Mouse (Mus musculus): ENCODE data around the gene Adcy10. TPM values are rescaled to one million over a fixed set of nuclear protein-coding genes. Genes with fewer than 3 reads are reported as not detected.
A peak's percentile ranks its signal among the peaks of the same experiment; 100 is the strongest.

Gene Adcy10
- polyA plus RNA-seq, 1 experiment from 2014 or later = 0.08 TPM

DNA sequence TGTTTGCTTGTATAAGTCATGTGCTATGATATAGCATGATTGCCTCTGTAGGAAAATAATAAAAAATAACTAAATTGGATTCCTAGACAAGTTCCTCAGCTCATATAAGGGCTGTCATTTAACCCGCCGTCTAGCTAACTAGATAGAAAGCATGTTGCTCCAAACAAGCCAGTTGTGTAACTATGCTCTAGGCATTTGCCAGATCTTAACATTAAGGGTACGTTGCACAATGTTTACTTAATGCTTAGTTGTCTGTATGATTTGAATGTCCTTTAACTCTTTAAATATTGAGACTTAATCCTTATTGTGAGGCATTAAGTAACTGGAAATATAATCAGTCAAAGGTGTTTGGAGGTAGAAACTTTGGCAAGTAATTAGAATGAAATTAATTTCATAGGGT lies 20.4 kb upstream of the Adcy10 start:
- no peak overlapping the region for H3K9ac ChIP-seq
- no peaks in the 10 kb centered on the region for H3K27me3 ChIP-seq
- no peaks in the 10 kb centered on the region for H3K9me3 ChIP-seq
- H3K4me1 ChIP-seq = peaks cover 5% of the 10 kb centered on the region
- no peak overlapping the region for H3K27ac ChIP-seq
- no peak overlapping the region for H3K4me2 ChIP-seq (replicated peaks)
- 78% methylated on average over 3 of the region's 3 CpGs for WGBS
- ATAC-seq (ENCODE audit: insufficient number of reproducible peaks, insufficient read depth, low FRiP score, low TSS enrichment) = no peak
- no peak overlapping the region for H3K4me3 ChIP-seq
- H3K36me3 ChIP-seq = no peaks in the 10 kb centered on the region

- H3K9me3 ChIP-seq = no peaks in the 10 kb centered on the region
- H3K27me3 ChIP-seq = no peaks in the 10 kb centered on the region
- no peak overlapping the region for H3K4me2 ChIP-seq (replicated peaks)
- H3K27ac ChIP-seq = no peak overlapping the region
- no peaks in the 10 kb centered on the region for H3K4me1 ChIP-seq
- H3K4me3 ChIP-seq = no peak overlapping the region
- no peaks in the 10 kb centered on the region for H3K36me3 ChIP-seq
- ATAC-seq (ENCODE audit: insufficient number of reproducible peaks, insufficient read depth, low FRiP score, low TSS enrichment) = no peak
- H3K9ac ChIP-seq = no peak overlapping the region
Observed at GRCm38 (mm10) chr1:165468971-165469370, 16.0 kb upstream of the Adcy10 start.

DNA sequence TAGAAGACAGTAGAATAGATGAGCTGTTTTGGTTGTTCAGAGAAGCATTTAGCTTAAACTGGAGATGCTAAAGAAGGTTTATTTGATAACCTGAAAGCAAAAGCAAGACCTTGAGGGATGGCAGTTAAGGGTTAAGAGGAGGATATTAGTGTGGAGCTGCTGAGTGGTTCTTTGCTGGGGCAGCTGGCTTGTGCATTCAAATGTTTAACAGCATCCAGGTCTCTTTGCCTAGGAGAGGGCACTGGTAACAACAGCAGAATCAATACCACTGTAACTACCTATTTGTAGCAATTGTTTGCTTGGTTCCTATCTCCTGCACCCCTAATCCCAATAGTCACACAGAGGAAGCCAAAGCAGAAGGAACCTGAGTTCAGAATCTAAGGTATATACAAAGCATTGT lies 15.3 kb upstream of the Adcy10 start:
- no peak overlapping the region for H3K4me2 ChIP-seq (replicated peaks)
- H3K9me3 ChIP-seq = no peaks in the 10 kb centered on the region
- H3K36me3 ChIP-seq = no peaks in the 10 kb centered on the region
- no peak overlapping the region for H3K27ac ChIP-seq
- no peak overlapping the region for H3K9ac ChIP-seq
- ATAC-seq (ENCODE audit: insufficient number of reproducible peaks, insufficient read depth, low FRiP score, low TSS enrichment) = no peak
- no peaks in the 10 kb centered on the region for H3K27me3 ChIP-seq
- no peaks in the 10 kb centered on the region for H3K4me1 ChIP-seq
- H3K4me3 ChIP-seq = no peak overlapping the region

DNA sequence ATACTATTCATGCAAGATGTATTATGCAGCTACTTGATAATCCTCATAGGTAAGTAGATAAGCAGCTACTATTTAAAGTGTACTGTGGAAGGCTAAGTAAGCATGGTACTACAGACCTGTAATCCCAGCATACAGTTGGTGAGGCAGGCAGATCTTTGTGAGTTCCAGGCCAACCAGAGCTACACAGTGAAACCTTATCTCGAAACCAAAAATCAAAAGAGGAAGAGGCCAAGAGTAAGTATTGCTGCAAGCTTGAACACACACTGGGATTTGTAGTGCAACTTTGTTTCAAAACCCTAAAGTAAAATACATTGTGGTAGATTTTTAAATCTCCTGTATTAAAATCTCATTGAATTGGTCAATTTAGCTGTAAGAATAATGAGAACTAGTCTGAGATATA lies 13.5 kb upstream of the Adcy10 start:
- 93% methylated on average over 1 of the region's 1 CpGs for WGBS
- H3K27me3 ChIP-seq = no peaks in the 10 kb centered on the region

DNA sequence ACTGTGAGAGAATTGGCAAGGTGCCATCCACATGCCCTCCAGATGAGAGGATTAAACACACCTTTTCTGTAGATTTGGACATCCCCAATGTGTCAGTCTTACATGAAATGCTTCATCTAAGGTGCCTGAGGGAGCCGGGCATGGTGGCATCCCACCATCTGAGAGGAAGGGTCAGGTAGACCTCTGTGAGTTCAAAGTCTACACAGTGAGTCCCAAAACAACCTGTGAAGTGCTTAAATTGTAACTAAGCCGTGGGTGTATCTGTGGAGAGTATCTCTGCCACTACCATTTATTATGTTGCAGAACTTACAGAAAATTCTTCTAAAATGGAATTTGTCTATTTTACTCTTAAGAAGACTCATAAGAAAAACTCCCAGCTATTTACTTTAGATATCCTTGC lies 1.1 kb downstream of the Adcy10 start:
- no peaks in the 10 kb centered on the region for H3K4me1 ChIP-seq
- no peak overlapping the region for H3K9ac ChIP-seq
- no peaks in the 10 kb centered on the region for H3K9me3 ChIP-seq
- no peaks in the 10 kb centered on the region for H3K27me3 ChIP-seq
- H3K4me3 ChIP-seq = no peak overlapping the region
- H3K4me2 ChIP-seq (replicated peaks) = no peak overlapping the region
- no peak overlapping the region for H3K27ac ChIP-seq
- WGBS = 88% methylated on average over 2 of the region's 2 CpGs
- H3K36me3 ChIP-seq = 0 out of 2 replicates have a peak, but pooled peaks cover 3% of the 10 kb centered on the region
- no peak for ATAC-seq (ENCODE audit: insufficient number of reproducible peaks, insufficient read depth, low FRiP score, low TSS enrichment)

More for the DNA sequence above, 13.5 kb upstream of the Adcy10 start:
- no peaks in the 10 kb centered on the region for H3K9me3 ChIP-seq
- H3K36me3 ChIP-seq = no peaks in the 10 kb centered on the region
- no peak overlapping the region for H3K4me3 ChIP-seq
- no peak overlapping the region for H3K27ac ChIP-seq
- no peak overlapping the region for H3K4me2 ChIP-seq (replicated peaks)
- no peak overlapping the region for H3K9ac ChIP-seq
- no peak for ATAC-seq (ENCODE audit: insufficient number of reproducible peaks, insufficient read depth, low FRiP score, low TSS enrichment)
- H3K4me1 ChIP-seq = no peaks in the 10 kb centered on the region

- no peaks in the 10 kb centered on the region for H3K27me3 ChIP-seq
- no peak for ATAC-seq (ENCODE audit: insufficient number of reproducible peaks, insufficient read depth, low FRiP score, low TSS enrichment)
- no peaks in the 10 kb centered on the region for H3K4me1 ChIP-seq
- no peaks in the 10 kb centered on the region for H3K9me3 ChIP-seq
- H3K36me3 ChIP-seq = no peaks in the 10 kb centered on the region
- no peak overlapping the region for H3K4me2 ChIP-seq (replicated peaks)
- WGBS = 78% methylated on average over 4 of the region's 4 CpGs
- no peak overlapping the region for H3K4me3 ChIP-seq
- no peak overlapping the region for H3K27ac ChIP-seq
- H3K9ac ChIP-seq = no peak overlapping the region
Observed at GRCm38 (mm10) chr1:165489197-165489596, 4.2 kb downstream of the Adcy10 start.

- Histone ChIP-seq H3K36me3 (no peaks in the 10 kb centered on the region), H3K27ac (peak overlapping the region; percentile 73; the same call in 1 of the 2 replicates), H3K9me3 (no peaks in the 10 kb centered on the region), H3K4me3 (no peak overlapping the region), H3K4me2 (replicated peaks) (no peak overlapping the region), H3K9ac (no peak overlapping the region), H3K4me1 (peaks cover 6% of the 10 kb centered on the region; the same call in 1 of the 2 replicates), H3K27me3 (no peaks in the 10 kb centered on the region)
- no peak for ATAC-seq (ENCODE audit: insufficient number of reproducible peaks, insufficient read depth, low FRiP score, low TSS enrichment)
- 31% methylated on average over 3 of the region's 3 CpGs for WGBS
Observed at GRCm38 (mm10) chr1:165498856-165499255, 13.9 kb downstream of the Adcy10 start.

DNA sequence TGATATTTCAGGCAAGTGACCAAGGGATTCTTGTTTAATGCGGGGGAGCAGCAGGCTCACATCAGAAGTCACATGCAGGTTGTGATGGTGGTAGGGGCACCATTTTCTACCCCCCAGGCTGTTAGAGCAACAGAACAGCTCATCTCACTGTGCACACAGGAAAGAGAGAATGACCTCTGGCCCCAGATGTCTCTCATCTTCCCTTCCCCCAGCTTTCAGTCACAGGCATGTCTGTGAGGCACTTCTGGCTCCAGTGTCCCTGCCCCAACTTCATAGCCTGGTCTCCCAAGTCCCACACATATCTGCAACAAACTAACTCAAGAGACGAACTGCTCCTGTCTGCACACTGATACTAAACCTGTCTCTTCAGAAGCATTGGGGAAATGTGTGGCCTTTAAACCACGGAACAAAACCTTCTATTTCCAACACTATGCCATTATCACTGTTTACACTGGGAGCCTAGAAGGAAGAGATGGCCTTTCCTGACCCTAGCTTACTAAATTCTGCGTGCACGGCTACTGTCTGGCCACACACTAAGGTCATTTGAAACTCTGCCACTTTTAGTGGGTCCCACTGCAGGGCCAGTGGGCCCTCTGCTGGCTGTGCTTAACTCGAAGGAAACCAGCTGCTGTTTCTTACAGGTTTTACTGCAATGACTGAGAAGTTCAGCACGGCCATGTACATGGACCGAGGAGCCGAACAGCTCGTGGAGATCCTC lies 18.5 kb downstream of the Adcy10 start:
- Histone ChIP-seq H3K27me3 (no peaks in the 10 kb centered on the region), H3K4me1 (peaks cover 6% of the 10 kb centered on the region; the same call in 1 of the 2 replicates), H3K27ac (no peak overlapping the region), H3K36me3 (no peaks in the 10 kb centered on the region), H3K4me2 (replicated peaks) (no peak overlapping the region), H3K9me3 (no peaks in the 10 kb centered on the region), H3K9ac (no peak overlapping the region), H3K4me3 (no peak overlapping the region)
- WGBS = 40% methylated on average over 10 of the region's 10 CpGs
- no peak for ATAC-seq (ENCODE audit: insufficient number of reproducible peaks, insufficient read depth, low FRiP score, low TSS enrichment)

DNA sequence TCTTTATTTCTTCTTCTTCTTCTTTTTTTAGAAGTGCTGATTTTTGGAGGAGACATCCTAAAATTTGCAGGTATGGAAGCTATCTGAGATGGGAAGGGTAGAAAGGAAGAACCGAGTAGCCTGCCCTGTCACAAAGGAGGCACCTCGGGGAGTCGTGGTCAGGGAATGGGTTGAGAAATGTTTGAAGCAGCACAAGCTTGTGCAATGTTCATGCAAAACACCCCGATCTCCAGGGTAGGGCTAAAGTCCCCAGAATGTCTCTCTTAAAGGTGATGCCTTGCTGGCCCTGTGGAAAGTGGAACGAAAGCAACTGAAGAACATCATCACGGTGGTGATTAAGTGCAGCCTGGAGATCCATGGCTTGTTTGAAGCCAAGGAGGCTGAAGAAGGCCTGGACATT lies 21.3 kb downstream of the Adcy10 start:
- no peaks in the 10 kb centered on the region for H3K36me3 ChIP-seq
- ATAC-seq (ENCODE audit: insufficient number of reproducible peaks, insufficient read depth, low FRiP score, low TSS enrichment) = no peak
- H3K9ac ChIP-seq = no peak overlapping the region
- no peak overlapping the region for H3K4me2 ChIP-seq (replicated peaks)
- no peak overlapping the region for H3K27ac ChIP-seq
- H3K9me3 ChIP-seq = no peaks in the 10 kb centered on the region
- 90% methylated on average over 6 of the region's 6 CpGs for WGBS
- H3K4me1 ChIP-seq = peaks cover 6% of the 10 kb centered on the region; the same call in 1 of the 2 replicates
- no peak overlapping the region for H3K4me3 ChIP-seq
- H3K27me3 ChIP-seq = no peaks in the 10 kb centered on the region

DNA sequence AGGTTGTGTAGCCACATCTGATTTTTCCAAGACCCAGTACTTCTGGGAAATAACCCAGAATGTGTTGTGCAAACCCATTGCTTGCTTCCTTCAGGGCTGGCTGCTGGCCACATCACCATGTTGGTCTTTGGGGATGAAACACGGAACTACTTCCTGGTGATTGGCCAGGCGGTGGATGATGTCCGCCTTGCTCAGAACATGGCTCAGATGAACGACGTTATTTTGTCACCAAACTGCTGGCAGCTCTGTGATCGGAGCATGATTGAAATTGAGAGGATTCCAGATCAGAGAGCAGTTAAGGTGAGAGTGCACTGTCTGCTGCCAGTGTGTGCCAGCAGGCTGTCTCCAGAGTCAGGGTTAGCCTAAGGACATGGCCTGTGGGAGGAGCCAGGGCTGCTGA lies 25.2 kb downstream of the Adcy10 start:
- ATAC-seq (ENCODE audit: insufficient number of reproducible peaks, insufficient read depth, low FRiP score, low TSS enrichment) = no peak
- Histone ChIP-seq H3K4me3 (no peak overlapping the region), H3K27ac (no peak overlapping the region), H3K4me1 (no peaks in the 10 kb centered on the region), H3K4me2 (replicated peaks) (no peak overlapping the region), H3K9me3 (no peaks in the 10 kb centered on the region), H3K36me3 (no peaks in the 10 kb centered on the region), H3K9ac (no peak overlapping the region), H3K27me3 (no peaks in the 10 kb centered on the region)
- WGBS = 78% methylated on average over 6 of the region's 6 CpGs

GRCm38 (mm10) chr1:165520716-165521115 lies 35.7 kb downstream of the Adcy10 start:
- 86% methylated on average over 7 of the region's 7 CpGs for WGBS
- Histone ChIP-seq H3K4me1 (no peaks in the 10 kb centered on the region), H3K9ac (no peak overlapping the region), H3K4me3 (no peak overlapping the region), H3K27me3 (no peaks in the 10 kb centered on the region), H3K36me3 (no peaks in the 10 kb centered on the region), H3K9me3 (no peaks in the 10 kb centered on the region), H3K4me2 (replicated peaks) (no peak overlapping the region), H3K27ac (no peak overlapping the region)
- ATAC-seq (ENCODE audit: insufficient number of reproducible peaks, insufficient read depth, low FRiP score, low TSS enrichment) = no peak

DNA sequence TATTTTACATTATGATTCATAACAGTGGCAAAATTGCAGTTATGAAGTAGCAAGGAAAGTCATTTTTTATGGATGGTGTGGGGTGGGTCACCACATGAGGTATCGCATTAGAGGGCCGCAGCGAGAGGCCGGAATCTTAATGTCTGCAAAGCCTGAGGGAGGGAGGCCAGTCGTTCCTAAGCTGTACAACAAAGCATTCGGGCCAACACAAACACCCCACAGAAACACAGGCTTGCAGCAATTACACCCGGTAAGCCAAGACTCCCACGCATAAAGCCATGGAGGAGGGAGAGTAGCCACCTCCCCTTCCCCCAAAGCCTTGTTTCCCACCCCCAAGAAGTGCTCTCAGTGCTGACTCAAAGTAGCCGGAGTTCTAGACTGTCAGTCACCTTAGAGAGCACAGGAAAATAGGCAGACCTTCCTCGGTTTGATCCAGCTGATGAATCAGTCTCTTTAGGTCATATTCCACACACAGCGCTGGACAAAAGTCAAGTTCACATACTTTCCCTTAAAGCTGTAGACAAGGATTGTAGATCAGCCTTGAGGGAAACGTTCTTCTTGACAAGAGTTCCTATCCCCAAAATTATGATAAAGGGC lies 51.2 kb downstream of the Adcy10 start:
- Histone ChIP-seq H3K4me3 (no peak overlapping the region), H3K4me2 (replicated peaks) (no peak overlapping the region), H3K27me3 (no peaks in the 10 kb centered on the region), H3K9ac (no peak overlapping the region), H3K36me3 (no peaks in the 10 kb centered on the region), H3K27ac (no peak overlapping the region), H3K4me1 (0 out of 2 replicates have a peak, but pooled peaks cover 3% of the 10 kb centered on the region), H3K9me3 (no peaks in the 10 kb centered on the region)
- WGBS = 71% methylated on average over 12 of the region's 12 CpGs
- ATAC-seq (ENCODE audit: insufficient number of reproducible peaks, insufficient read depth, low FRiP score, low TSS enrichment) = no peak
